Mouse (Mus musculus): ENCODE results near the gene C530008M17Rik. TPM values are rescaled to one million over a fixed set of nuclear protein-coding genes. Genes with fewer than 3 reads are reported as not detected.

Gene C530008M17Rik
- polyA plus RNA-seq, 1 experiment from 2014 or later = 29.9 TPM

DNA sequence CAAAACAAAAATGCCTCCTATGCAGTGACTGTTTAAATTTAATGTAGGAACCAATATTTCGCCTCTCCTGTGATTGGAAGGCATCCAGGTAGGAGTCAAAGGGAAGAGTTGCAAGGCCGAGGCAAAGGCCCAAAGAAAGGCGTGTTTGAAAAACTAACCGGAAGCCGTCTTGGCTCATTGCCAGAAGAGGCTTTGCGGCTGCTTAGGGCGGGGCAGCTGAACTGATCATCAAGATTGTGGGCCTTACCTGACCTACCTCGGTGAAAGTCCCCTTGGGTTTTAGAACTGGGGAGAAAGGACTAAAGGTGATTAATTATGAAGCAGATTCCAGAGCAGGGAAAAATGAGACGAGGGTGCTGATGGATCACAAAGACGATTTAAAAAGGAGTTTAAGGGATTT, 143.2 kb downstream of the C530008M17Rik start:
- 83% methylated on average over 10 of the region's 10 CpGs for WGBS
- no peak for DNase-seq (ENCODE audit: low spot score)
- H3K27me3 ChIP-seq (ENCODE audit: insufficient read depth, poor library complexity, severe bottlenecking) = no peaks in the 10 kb centered on the region
- H3K4me3 ChIP-seq = no peak overlapping the region
- H3K27ac ChIP-seq = no peak overlapping the region
- peaks cover 4% of the 10 kb centered on the region for H3K36me3 ChIP-seq
- no peaks in the 10 kb centered on the region for H3K9me3 ChIP-seq
- 0 out of 2 replicates have a peak, but pooled peaks cover 2% of the 10 kb centered on the region for H3K4me1 ChIP-seq

DNA sequence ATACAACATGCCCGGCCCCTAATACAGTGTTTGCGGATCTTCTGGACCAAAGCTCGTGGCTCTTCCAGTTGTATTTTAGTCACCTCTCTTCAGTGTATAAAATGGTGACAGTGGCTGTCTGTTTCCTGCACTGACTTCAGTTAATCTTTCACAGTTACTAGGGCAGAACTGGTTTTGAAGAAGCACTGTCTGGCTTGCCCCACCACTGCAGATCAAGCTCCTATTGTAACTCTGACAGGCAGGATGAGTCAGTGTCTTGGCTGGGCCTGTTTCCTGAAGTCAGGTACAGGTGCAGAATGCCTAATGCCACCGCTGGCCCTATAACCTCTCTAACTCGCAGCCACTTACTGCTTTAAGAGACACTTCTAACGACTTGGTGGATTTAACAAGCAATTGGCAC, 152.7 kb downstream of the C530008M17Rik start:
- H3K27ac ChIP-seq = no peak overlapping the region
- peaks cover 2% of the 10 kb centered on the region; the same call in 1 of the 2 replicates for H3K4me1 ChIP-seq
- no peak overlapping the region for H3K4me3 ChIP-seq
- WGBS = 79% methylated on average over 6 of the region's 6 CpGs
- no peak for DNase-seq (ENCODE audit: low spot score)
- H3K9me3 ChIP-seq = no peaks in the 10 kb centered on the region
- H3K36me3 ChIP-seq = no peaks in the 10 kb centered on the region
- H3K27me3 ChIP-seq (ENCODE audit: insufficient read depth, poor library complexity, severe bottlenecking) = no peaks in the 10 kb centered on the region

DNA sequence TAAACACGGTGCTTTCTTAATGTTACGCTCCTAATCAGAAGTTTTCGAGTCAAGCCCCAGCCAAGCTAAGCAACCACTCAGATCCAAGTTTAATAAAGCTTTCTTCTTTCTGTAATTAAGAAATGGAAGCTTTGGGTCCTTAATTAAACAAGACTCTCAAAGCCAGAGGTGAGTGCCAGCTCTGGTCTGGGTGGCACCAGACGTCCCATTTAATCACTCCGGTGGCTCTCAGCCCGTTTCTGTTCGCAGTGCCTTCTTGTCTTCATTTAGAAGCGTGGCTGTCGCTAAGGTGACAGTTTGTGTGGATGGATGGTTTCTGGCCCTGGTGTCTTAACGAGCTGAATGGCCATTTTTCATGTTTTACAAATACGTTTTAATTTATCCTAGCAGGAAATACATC, 158.7 kb downstream of the C530008M17Rik start:
- H3K27me3 ChIP-seq (ENCODE audit: insufficient read depth, poor library complexity, severe bottlenecking) = no peaks in the 10 kb centered on the region
- 77% methylated on average over 11 of the region's 11 CpGs for WGBS
- no peak overlapping the region for H3K4me3 ChIP-seq
- no peaks in the 10 kb centered on the region for H3K36me3 ChIP-seq
- H3K27ac ChIP-seq = no peak overlapping the region
- peaks cover 10% of the 10 kb centered on the region; the same call in 1 of the 2 replicates for H3K4me1 ChIP-seq
- no peaks in the 10 kb centered on the region for H3K9me3 ChIP-seq
- no peak for DNase-seq (ENCODE audit: low spot score)

DNA sequence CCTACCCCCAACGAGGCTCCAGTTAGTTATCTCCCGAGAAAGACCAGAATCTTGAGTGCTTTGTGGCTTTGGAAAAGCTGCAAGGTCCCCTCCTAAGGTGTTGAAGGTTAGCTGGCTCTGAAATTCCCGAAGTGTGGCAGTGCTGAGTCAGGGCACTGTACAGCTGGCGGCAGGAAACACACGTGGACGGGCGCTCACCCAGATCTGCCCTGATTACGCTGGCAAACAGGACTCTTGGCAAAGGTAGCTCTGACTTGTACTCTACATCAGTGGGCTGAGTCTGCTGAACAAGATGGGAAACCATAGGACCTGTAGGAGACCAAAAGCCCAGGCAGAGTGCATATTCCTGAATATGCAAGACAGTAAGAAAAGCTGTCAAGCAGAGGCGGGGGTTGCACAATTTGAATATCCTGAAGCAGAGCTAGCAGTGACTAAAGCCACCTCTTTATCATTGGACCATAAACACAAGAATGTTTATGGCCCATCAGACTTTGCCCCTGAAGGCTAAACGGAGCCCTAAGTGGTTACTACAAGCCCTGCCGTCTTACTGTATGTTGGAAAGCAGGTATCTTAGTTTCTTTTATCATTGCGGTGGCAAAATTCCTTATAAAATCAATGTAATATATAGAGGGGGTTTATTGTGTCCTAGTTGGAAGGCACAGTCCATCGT, 159.6 kb downstream of the C530008M17Rik start:
- H3K36me3 ChIP-seq = no peaks in the 10 kb centered on the region
- no peak for DNase-seq (ENCODE audit: low spot score)
- no peaks in the 10 kb centered on the region for H3K27me3 ChIP-seq (ENCODE audit: insufficient read depth, poor library complexity, severe bottlenecking)
- no peak overlapping the region for H3K27ac ChIP-seq
- H3K4me1 ChIP-seq = peaks cover 10% of the 10 kb centered on the region; the same call in 1 of the 2 replicates
- H3K9me3 ChIP-seq = no peaks in the 10 kb centered on the region
- no peak overlapping the region for H3K4me3 ChIP-seq
- WGBS = 56% methylated on average over 13 of the region's 13 CpGs

DNA sequence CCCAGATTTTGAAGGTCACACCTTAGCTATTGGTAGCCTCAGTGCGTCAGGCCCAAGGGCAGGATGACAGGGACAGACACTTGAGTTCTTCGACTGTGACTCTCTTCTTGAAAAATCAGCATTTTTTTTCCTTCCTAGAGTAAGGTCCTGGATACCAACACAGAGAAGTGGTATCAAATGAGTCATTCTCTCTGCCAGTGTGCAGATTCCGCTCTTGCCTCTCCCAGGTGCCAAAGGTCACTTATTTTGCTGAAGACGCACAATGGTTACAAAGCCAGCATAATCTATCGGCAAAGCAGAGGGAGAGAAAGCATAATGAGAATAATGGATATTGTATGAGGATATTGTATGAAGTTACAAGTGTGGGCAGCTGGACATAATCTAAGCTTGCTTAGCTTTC, 160.4 kb downstream of the C530008M17Rik start:
- H3K27ac ChIP-seq = no peak overlapping the region
- WGBS = 84% methylated on average over 5 of the region's 5 CpGs
- no peaks in the 10 kb centered on the region for H3K27me3 ChIP-seq (ENCODE audit: insufficient read depth, poor library complexity, severe bottlenecking)

DNA sequence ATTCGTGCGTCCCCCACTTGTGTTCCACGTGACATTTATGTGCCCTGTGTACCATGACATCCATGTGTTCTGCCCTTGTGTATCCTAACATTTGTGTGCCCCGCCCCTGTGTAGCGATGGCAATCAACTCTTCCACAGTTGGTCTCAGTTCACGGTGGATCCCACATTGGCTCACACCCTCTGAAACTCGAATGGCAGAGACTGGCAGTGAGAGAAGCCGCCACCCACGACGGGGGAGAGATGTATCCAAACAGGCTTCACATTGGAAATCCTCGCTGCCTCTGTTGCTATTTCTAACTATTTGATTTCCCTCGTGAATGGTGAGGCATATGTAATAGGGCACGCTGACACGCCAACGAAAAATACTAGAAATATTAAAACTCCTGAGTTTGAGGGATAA, 161.4 kb downstream of the C530008M17Rik start:
- no peak for DNase-seq (ENCODE audit: low spot score)
- Histone ChIP-seq H3K36me3 (no peaks in the 10 kb centered on the region), H3K27ac (no peak overlapping the region), H3K9me3 (no peaks in the 10 kb centered on the region), H3K4me1 (peaks cover 8% of the 10 kb centered on the region; the same call in 1 of the 2 replicates), H3K27me3 (ENCODE audit: insufficient read depth, poor library complexity, severe bottlenecking) (no peaks in the 10 kb centered on the region), H3K4me3 (no peak overlapping the region)
- WGBS = 87% methylated on average over 15 of the region's 15 CpGs

More for the DNA sequence above, 160.4 kb downstream of the C530008M17Rik start:
- DNase-seq (ENCODE audit: low spot score) = no peak
- Histone ChIP-seq H3K36me3 (no peaks in the 10 kb centered on the region), H3K9me3 (no peaks in the 10 kb centered on the region), H3K4me3 (no peak overlapping the region), H3K4me1 (peaks cover 8% of the 10 kb centered on the region; the same call in 1 of the 2 replicates)

DNA sequence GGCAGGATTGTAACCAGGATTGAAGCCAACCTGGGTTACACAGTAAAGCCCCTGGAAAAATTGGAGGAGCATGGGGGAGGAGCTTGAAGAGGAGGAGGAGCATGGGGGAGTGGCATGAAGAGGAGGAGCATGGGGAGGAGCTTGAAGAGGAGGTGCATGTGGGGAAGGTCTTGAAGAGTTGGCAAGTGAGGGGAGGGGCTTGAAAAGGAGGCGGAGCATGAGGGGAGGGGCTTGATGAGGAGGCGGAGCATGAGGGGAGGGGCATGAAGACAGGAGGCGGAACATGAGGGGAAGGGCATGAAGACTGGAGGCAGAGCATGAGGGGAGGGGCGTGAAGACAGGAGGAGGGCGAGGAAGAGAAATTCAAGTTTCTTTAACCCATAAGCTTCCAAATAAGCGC, 162.5 kb downstream of the C530008M17Rik start:
- no peaks in the 10 kb centered on the region for H3K9me3 ChIP-seq
- H3K4me1 ChIP-seq = peaks cover 8% of the 10 kb centered on the region; the same call in 1 of the 2 replicates
- no peaks in the 10 kb centered on the region for H3K36me3 ChIP-seq
- H3K27me3 ChIP-seq (ENCODE audit: insufficient read depth, poor library complexity, severe bottlenecking) = no peaks in the 10 kb centered on the region
- H3K4me3 ChIP-seq = no peak overlapping the region
- H3K27ac ChIP-seq = no peak overlapping the region
- DNase-seq (ENCODE audit: low spot score) = no peak
- WGBS = 71% methylated on average over 6 of the region's 6 CpGs

DNA sequence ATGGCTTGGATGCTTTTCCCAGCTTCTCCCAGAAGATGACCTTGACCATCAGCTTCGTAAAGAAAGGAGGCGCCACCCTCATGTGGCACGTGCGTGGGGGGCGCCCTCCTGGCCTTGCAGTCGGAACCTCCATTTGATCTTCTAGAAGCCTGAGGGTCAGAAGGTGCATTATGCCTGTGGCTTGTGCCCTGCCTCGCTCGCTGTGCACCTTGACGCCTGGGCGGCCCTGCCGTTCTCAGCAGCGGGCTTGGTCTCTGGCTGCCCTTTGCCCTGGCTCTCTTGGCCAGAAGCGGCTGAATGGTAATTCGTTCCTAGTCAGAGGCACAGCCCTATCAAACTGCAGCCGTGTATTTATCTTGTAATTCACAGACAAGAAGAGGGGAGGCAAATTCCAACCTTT, 165.8 kb downstream of the C530008M17Rik start:
- H3K4me3 ChIP-seq = no peak overlapping the region
- no peaks in the 10 kb centered on the region for H3K9me3 ChIP-seq
- DNase-seq (ENCODE audit: low spot score) = no peak
- H3K27me3 ChIP-seq (ENCODE audit: insufficient read depth, poor library complexity, severe bottlenecking) = no peaks in the 10 kb centered on the region
- no peak overlapping the region for H3K27ac ChIP-seq
- H3K4me1 ChIP-seq = no peaks in the 10 kb centered on the region
- H3K36me3 ChIP-seq = no peaks in the 10 kb centered on the region
- 81% methylated on average over 15 of the region's 15 CpGs for WGBS

DNA sequence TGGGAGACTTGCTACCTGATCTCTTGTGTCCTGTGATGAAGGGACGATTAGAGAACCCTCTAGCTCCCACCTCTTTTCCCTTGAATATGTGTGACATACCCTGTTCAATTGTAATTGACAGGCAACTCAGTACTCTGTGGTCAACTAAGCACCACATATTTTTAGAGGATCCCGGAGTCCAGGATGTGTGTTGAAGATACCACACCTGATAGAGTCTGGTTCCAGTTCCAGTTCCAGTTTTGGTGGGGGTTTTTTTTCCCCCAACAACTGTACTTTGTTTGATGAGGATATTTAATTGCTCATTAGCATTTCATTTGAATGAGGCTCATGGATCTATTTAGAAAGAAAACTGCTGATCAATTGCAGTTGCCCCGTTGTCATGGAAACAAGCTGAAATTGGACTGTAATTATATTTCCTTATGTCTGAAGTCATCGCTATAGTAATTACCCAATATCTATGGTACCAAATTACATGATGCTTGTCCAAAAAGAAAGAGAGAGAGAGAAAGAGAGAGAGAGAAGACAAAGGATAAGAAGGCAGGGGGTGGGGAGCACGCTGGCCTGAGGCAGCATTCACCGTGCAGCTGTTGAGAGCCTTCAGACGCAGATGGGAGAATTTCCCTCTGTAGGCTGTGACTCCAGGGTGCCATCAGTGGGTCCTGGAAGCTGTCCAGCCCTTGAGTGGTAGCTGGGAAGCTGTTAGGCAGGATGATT, 172.4 kb downstream of the C530008M17Rik start:
- no peak for DNase-seq (ENCODE audit: low spot score)
- no peaks in the 10 kb centered on the region for H3K27me3 ChIP-seq (ENCODE audit: insufficient read depth, poor library complexity, severe bottlenecking)
- H3K36me3 ChIP-seq = 0 out of 2 replicates have a peak, but pooled peaks cover 3% of the 10 kb centered on the region
- 84% methylated on average over 7 of the region's 7 CpGs for WGBS
- H3K9me3 ChIP-seq = no peaks in the 10 kb centered on the region
- H3K4me1 ChIP-seq = no peaks in the 10 kb centered on the region
- H3K27ac ChIP-seq = no peak overlapping the region
- H3K4me3 ChIP-seq = no peak overlapping the region

DNA sequence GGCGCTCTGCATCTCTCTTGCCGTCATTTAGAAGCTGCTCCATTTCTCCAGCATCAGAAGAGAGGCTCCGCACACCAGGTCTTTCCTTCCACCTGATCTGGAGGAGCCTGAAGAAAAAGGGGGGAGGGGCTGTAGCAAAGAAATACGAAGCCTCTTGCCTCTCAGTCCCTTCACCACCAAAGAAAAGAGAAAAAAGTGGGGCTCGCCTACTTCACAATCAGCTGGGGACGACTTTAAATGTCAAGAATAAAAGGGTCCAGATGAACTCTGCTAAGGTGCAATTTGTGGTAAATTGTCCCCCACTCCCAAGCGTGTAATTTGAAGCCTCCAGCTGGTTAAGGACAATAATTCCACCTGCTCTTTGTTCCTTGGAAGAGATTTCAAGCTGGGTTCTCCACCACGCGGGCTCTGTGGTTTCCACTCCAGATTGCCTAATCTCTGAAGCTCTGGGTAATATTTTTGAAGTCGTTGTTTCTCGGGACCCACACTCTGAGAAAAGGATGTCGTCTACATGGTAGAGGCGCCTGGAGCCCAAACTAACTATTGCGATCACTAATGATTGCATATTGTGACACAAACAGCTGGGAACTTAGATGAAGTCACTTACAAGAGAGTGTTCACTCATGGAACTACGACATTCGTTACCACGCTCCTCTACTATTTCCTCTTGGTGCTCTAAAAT, 176.4 kb downstream of the C530008M17Rik start:
- Histone ChIP-seq H3K27ac (no peak overlapping the region), H3K27me3 (ENCODE audit: insufficient read depth, poor library complexity, severe bottlenecking) (no peaks in the 10 kb centered on the region), H3K9me3 (no peaks in the 10 kb centered on the region), H3K4me3 (no peak overlapping the region), H3K4me1 (no peaks in the 10 kb centered on the region), H3K36me3 (0 out of 2 replicates have a peak, but pooled peaks cover 3% of the 10 kb centered on the region)
- no peak for DNase-seq (ENCODE audit: low spot score)
- 78% methylated on average over 17 of the region's 17 CpGs for WGBS

DNA sequence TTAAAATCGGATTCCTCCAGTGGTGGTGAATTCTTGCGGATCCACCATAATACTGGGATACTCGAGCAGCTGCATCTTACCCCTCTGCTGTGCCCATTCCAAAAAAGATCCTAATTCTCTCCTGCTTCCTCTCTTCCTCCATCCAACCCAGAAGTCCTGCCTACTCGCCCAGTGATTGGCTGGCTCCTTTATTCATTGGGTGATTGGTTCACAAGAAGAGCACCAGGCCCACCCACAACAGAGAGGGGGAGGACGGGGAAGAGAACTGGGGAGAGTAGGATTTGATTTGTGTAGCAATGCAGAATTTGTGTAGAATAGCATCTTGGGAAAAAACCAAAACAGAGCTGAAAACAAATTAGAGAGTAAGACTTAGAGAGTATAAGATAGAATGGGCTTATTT, 180.7 kb downstream of the C530008M17Rik start:
- H3K4me3 ChIP-seq = no peak overlapping the region; the same call in 1 of the 2 replicates
- H3K36me3 ChIP-seq = no peaks in the 10 kb centered on the region
- no peaks in the 10 kb centered on the region for H3K27me3 ChIP-seq (ENCODE audit: insufficient read depth, poor library complexity, severe bottlenecking)
- H3K9me3 ChIP-seq = no peaks in the 10 kb centered on the region
- no peaks in the 10 kb centered on the region for H3K4me1 ChIP-seq
- no peak for DNase-seq (ENCODE audit: low spot score)
- H3K27ac ChIP-seq = no peak overlapping the region
- 46% methylated on average over 5 of the region's 5 CpGs for WGBS

DNA sequence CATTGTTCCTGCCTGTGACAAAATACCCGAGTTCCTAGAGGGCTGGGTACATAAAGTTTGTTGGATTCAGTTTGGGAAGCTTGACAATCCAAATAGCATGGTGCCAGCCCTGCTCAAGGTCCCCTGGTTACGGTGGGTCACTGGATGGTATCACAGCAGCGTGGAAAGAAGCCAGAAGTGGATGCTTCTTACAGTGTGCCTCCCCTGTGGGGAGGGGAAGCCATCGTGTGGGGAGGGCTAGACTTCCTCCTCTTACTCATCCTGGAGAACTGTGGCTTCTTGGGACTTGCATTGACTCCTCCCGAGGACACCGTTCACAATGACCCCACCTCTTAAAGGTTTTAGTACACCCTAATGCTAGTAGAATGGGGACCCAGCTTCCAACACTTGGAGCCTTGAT, 183.5 kb downstream of the C530008M17Rik start:
- WGBS = 76% methylated on average over 6 of the region's 6 CpGs
- Histone ChIP-seq H3K4me1 (peaks cover 8% of the 10 kb centered on the region), H3K27ac (no peak overlapping the region), H3K4me3 (no peak overlapping the region), H3K27me3 (ENCODE audit: insufficient read depth, poor library complexity, severe bottlenecking) (no peaks in the 10 kb centered on the region), H3K9me3 (no peaks in the 10 kb centered on the region), H3K36me3 (no peaks in the 10 kb centered on the region)
- DNase-seq (ENCODE audit: low spot score) = no peak

DNA sequence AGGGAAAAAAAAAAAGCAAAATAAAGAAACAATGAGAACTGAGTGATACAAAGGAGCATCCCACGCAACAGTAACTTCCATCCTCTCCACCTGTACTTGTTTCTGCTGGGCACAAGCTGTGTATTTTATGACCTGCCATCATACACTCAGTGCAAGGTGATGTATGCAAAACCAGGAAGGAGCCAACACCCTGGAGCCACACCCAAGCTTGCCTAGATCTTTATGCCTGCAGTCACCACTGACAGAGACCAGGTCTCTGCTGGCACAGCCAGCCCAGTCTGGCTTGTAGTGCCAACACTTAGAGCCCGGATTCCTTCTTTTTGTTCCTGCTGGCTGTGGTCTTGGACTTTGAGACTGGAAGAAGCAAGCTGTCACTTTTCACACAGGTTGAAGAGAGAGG, 185.5 kb downstream of the C530008M17Rik start:
- no peak for DNase-seq (ENCODE audit: low spot score)
- Histone ChIP-seq H3K9me3 (no peaks in the 10 kb centered on the region), H3K27ac (no peak overlapping the region), H3K27me3 (ENCODE audit: insufficient read depth, poor library complexity, severe bottlenecking) (no peaks in the 10 kb centered on the region), H3K36me3 (no peaks in the 10 kb centered on the region), H3K4me3 (no peak overlapping the region), H3K4me1 (peaks cover 8% of the 10 kb centered on the region)
- 89% methylated on average over 2 of the region's 2 CpGs for WGBS
